Mouse (Mus musculus) forebrain, embryonic 15.5 days (tissue): ENCODE measurements around the gene Ghdc. TPM values are rescaled to one million over a fixed set of nuclear protein-coding genes. Genes with fewer than 3 reads are reported as not detected.

Experiments
- ATAC-seq: fragments of 200-750 bp; cut with Nextera tagmentation; replicated peaks from 2 replicates; pipeline ENCODE4 v1.8.0; 2017; ENCODE audit warnings: mild to moderate bottlenecking, moderate TSS enrichment, moderate library complexity
- H3K27ac ChIP-seq: fragments of 300-500 bp; sonication (generic); replicated peaks from 2 replicates; pipeline ENCODE4 v1.5.1; 2015; ENCODE audit warnings: mild to moderate bottlenecking, inconsistent platforms
- H3K27me3 ChIP-seq: fragments of 300-500 bp; sonication (generic); 2 replicates; pipeline ENCODE4 v1.6.1; 2015; ENCODE audit warnings: inconsistent platforms
- H3K36me3 ChIP-seq: fragments of 300-500 bp; sonication (generic); 2 replicates; pipeline ENCODE4 v1.6.1; 2015; ENCODE audit warnings: mild to moderate bottlenecking, inconsistent platforms
- H3K4me1 ChIP-seq: fragments of 300-500 bp; sonication (generic); 2 replicates; pipeline ENCODE4 v1.6.1; 2015; ENCODE audit warnings: inconsistent platforms
- H3K4me2 ChIP-seq: fragments of 300-500 bp; sonication (generic); replicated peaks from 2 replicates; pipeline ENCODE4 v1.6.1; 2015; ENCODE audit warnings: mild to moderate bottlenecking, inconsistent platforms
- H3K4me3 ChIP-seq: fragments of 300-500 bp; sonication (generic); 2 replicates; pipeline ENCODE4 v1.5.1; 2015; ENCODE audit warnings: mild to moderate bottlenecking, inconsistent platforms
- H3K9ac ChIP-seq: fragments of 300-500 bp; sonication (generic); replicated peaks from 2 replicates; pipeline ENCODE4 v1.6.1; 2015; ENCODE audit warnings: mild to moderate bottlenecking, inconsistent platforms
- H3K9me3 ChIP-seq: fragments of 300-500 bp; sonication (generic); 2 replicates; pipeline ENCODE4 v1.6.1; 2016; ENCODE audit warnings: inconsistent platforms
- WGBS: fragments of 180-500 bp; shearing (Covaris S2); methylation state at CpG from one replicate; pipeline ENCODE4 v1.1.7; 2015; ENCODE audit warnings: mixed read lengths; 5-methylcytosine and 5-hydroxymethylcytosine counted together
- polyA plus RNA-seq: library from polyadenylated mRNA; unstranded; fragments of >200 nt; fragmentation: Nextera tagmentation; extraction: Ambion mirVana; gene quantifications from 2 replicates; pipeline ENCODE4 v1.2.1, GENCODE M21; 2015

Gene Ghdc
- 2.8 and 3.0 TPM in 2 replicates for polyA plus RNA-seq

GRCm38 (mm10) chr11:100770646-100771408 lies at the start of gene Ghdc:
Gene Ghdc, minus strand, starts transcription at chr11:100770957.
- H3K27ac ChIP-seq: no peak within 1 kb of the TSS
- peak within 1 kb of the TSS; percentile 38 for H3K4me2 ChIP-seq
- no peak; the same call in 1 of the 2 replicates for ATAC-seq
- peaks cover 5% of the 10 kb centered on the region; the same call in 1 of the 2 replicates for H3K4me1 ChIP-seq
- H3K27me3 ChIP-seq: no peaks in the 10 kb centered on the region
- no peaks in the 10 kb centered on the region for H3K36me3 ChIP-seq
- H3K9me3 ChIP-seq: no peaks in the 10 kb centered on the region
- 24% methylated on average over 17 of the region's 17 CpGs for WGBS
- H3K4me3 ChIP-seq: peak within 1 kb of the TSS; percentile 44
- H3K9ac ChIP-seq: 0 out of 2 replicates have a peak within 1 kb of the TSS, but pooled peaks have one; percentile 30

GRCm38 (mm10) chr11:100820047-100820446 lies 49.3 kb upstream of the Ghdc start:
- Histone ChIP-seq H3K9me3 (no peaks in the 10 kb centered on the region), H3K27me3 (peaks cover 12% of the 10 kb centered on the region; the same call in 1 of the 2 replicates), H3K4me3 (no peak overlapping the region), H3K4me2 (no peak overlapping the region), H3K27ac (no peak overlapping the region), H3K36me3 (no peaks in the 10 kb centered on the region), H3K4me1 (peaks cover 10% of the 10 kb centered on the region), H3K9ac (no peak overlapping the region)
- WGBS: 49% methylated on average over 8 of the region's 8 CpGs
- no peak for ATAC-seq

GRCm38 (mm10) chr11:100819626-100820025 lies 48.9 kb upstream of the Ghdc start:
- no peaks in the 10 kb centered on the region for H3K36me3 ChIP-seq
- WGBS: 92% methylated on average over 16 of the region's 16 CpGs
- no peak overlapping the region for H3K9ac ChIP-seq
- H3K4me1 ChIP-seq: peaks cover 10% of the 10 kb centered on the region
- no peak overlapping the region for H3K27ac ChIP-seq
- H3K27me3 ChIP-seq: peaks cover 12% of the 10 kb centered on the region; the same call in 1 of the 2 replicates
- no peak overlapping the region for H3K4me2 ChIP-seq
- H3K4me3 ChIP-seq: no peak overlapping the region
- no peak for ATAC-seq
- no peaks in the 10 kb centered on the region for H3K9me3 ChIP-seq

- Histone ChIP-seq H3K4me1 (peaks cover 10% of the 10 kb centered on the region), H3K9me3 (no peaks in the 10 kb centered on the region), H3K36me3 (no peaks in the 10 kb centered on the region), H3K27me3 (peaks cover 7% of the 10 kb centered on the region; the same call in 1 of the 2 replicates), H3K27ac (no peak overlapping the region), H3K9ac (no peak overlapping the region), H3K4me2 (no peak overlapping the region), H3K4me3 (no peak overlapping the region)
- WGBS: 84% methylated on average over 8 of the region's 8 CpGs
- no peak for ATAC-seq
Observed at GRCm38 (mm10) chr11:100819048-100819447, 48.3 kb upstream of the Ghdc start.

- Histone ChIP-seq H3K27me3 (peaks cover 2% of the 10 kb centered on the region; the same call in 1 of the 2 replicates), H3K9me3 (no peaks in the 10 kb centered on the region), H3K4me3 (no peak overlapping the region), H3K36me3 (no peaks in the 10 kb centered on the region), H3K4me1 (peaks cover 10% of the 10 kb centered on the region), H3K4me2 (no peak overlapping the region), H3K9ac (no peak overlapping the region), H3K27ac (no peak overlapping the region)
- WGBS: 96% methylated on average over 15 of the region's 15 CpGs
- ATAC-seq: no peak
Observed at GRCm38 (mm10) chr11:100818359-100819012, 47.7 kb upstream of the Ghdc start.

- Histone ChIP-seq H3K9ac (no peak overlapping the region), H3K27me3 (no peaks in the 10 kb centered on the region), H3K4me2 (no peak overlapping the region), H3K4me3 (no peak overlapping the region), H3K36me3 (no peaks in the 10 kb centered on the region), H3K27ac (no peak overlapping the region), H3K4me1 (peaks cover 10% of the 10 kb centered on the region), H3K9me3 (no peaks in the 10 kb centered on the region)
- no peak for ATAC-seq
- WGBS: 63% methylated on average over 9 of the region's 9 CpGs
Observed at GRCm38 (mm10) chr11:100817311-100817710, 46.6 kb upstream of the Ghdc start.

GRCm38 (mm10) chr11:100816801-100817200 lies 46.0 kb upstream of the Ghdc start:
- ATAC-seq: no peak

GRCm38 (mm10) chr11:100816342-100816741 lies 45.6 kb upstream of the Ghdc start:
- ATAC-seq: no peak
- 83% methylated on average over 3 of the region's 3 CpGs for WGBS
- Histone ChIP-seq H3K27me3 (no peaks in the 10 kb centered on the region), H3K4me2 (no peak overlapping the region), H3K4me1 (peaks cover 10% of the 10 kb centered on the region), H3K9me3 (no peaks in the 10 kb centered on the region), H3K9ac (no peak overlapping the region), H3K36me3 (no peaks in the 10 kb centered on the region), H3K27ac (no peak overlapping the region), H3K4me3 (no peak overlapping the region)

More at GRCm38 (mm10) chr11:100816801-100817200, 46.0 kb upstream of the Ghdc start:
- H3K9me3 ChIP-seq: no peaks in the 10 kb centered on the region
- no peak overlapping the region for H3K9ac ChIP-seq
- H3K4me2 ChIP-seq: no peak overlapping the region
- no peaks in the 10 kb centered on the region for H3K36me3 ChIP-seq
- no peak overlapping the region for H3K27ac ChIP-seq
- WGBS: 64% methylated on average over 4 of the region's 4 CpGs
- H3K27me3 ChIP-seq: no peaks in the 10 kb centered on the region
- H3K4me3 ChIP-seq: no peak overlapping the region
- H3K4me1 ChIP-seq: peaks cover 10% of the 10 kb centered on the region

GRCm38 (mm10) chr11:100814498-100814897 lies 43.7 kb upstream of the Ghdc start:
- H3K9ac ChIP-seq: no peak overlapping the region
- H3K9me3 ChIP-seq: no peaks in the 10 kb centered on the region
- ATAC-seq: no peak
- no peaks in the 10 kb centered on the region for H3K27me3 ChIP-seq
- H3K4me3 ChIP-seq: no peak overlapping the region
- no peaks in the 10 kb centered on the region for H3K36me3 ChIP-seq
- WGBS: 78% methylated on average over 13 of the region's 13 CpGs
- H3K4me2 ChIP-seq: no peak overlapping the region
- no peak overlapping the region for H3K27ac ChIP-seq
- peaks cover 8% of the 10 kb centered on the region for H3K4me1 ChIP-seq

GRCm38 (mm10) chr11:100811132-100811531 lies 40.4 kb upstream of the Ghdc start:
- Histone ChIP-seq H3K9me3 (no peaks in the 10 kb centered on the region), H3K27me3 (no peaks in the 10 kb centered on the region), H3K36me3 (no peaks in the 10 kb centered on the region), H3K4me3 (no peak overlapping the region), H3K4me2 (no peak overlapping the region), H3K27ac (no peak overlapping the region), H3K9ac (no peak overlapping the region), H3K4me1 (peaks cover 3% of the 10 kb centered on the region; the same call in 1 of the 2 replicates)
- 100% methylated on average over 2 of the region's 2 CpGs for WGBS
- no peak for ATAC-seq

- no peaks in the 10 kb centered on the region for H3K9me3 ChIP-seq
- no peak overlapping the region for H3K4me3 ChIP-seq
- 92% methylated on average over 9 of the region's 9 CpGs for WGBS
- no peak for ATAC-seq
- H3K27me3 ChIP-seq: no peaks in the 10 kb centered on the region
- peaks cover 3% of the 10 kb centered on the region; the same call in 1 of the 2 replicates for H3K4me1 ChIP-seq
- no peak overlapping the region for H3K27ac ChIP-seq
- H3K4me2 ChIP-seq: no peak overlapping the region
- no peak overlapping the region for H3K9ac ChIP-seq
- no peaks in the 10 kb centered on the region for H3K36me3 ChIP-seq
Observed at GRCm38 (mm10) chr11:100810516-100810915, 39.8 kb upstream of the Ghdc start.
